Mouse (Mus musculus) stomach, embryonic 16.5 days (tissue): ENCODE measurements around the gene Usb1. TPM values are rescaled to one million over a fixed set of nuclear protein-coding genes. Genes with fewer than 3 reads are reported as not detected.
A peak's percentile ranks its signal among the peaks of the same experiment; 100 is the strongest.

ENCODE experiments used
- ATAC-seq: fragments of 200-750 bp; cut with Nextera tagmentation; 2 replicates; pipeline ENCODE4 v1.8.0; 2017; ENCODE audit warnings: moderate number of reproducible peaks, moderate TSS enrichment; ENCODE audit not compliant: insufficient read depth, low FRiP score
- H3K27ac ChIP-seq: fragments of 300-500 bp; sonication (generic); 2 replicates; pipeline ENCODE4 v1.5.1; 2014; ENCODE audit warnings: low read length
- H3K27me3 ChIP-seq: fragments of 300-500 bp; sonication (generic); 2 replicates; pipeline ENCODE4 v1.6.1; 2014; ENCODE audit warnings: low read length, control low read depth, mixed read lengths; ENCODE audit not compliant: control insufficient read depth, insufficient read depth
- H3K36me3 ChIP-seq: fragments of 300-500 bp; sonication (generic); 2 replicates; pipeline ENCODE4 v1.6.1; 2014; ENCODE audit warnings: low read length; ENCODE audit not compliant: control insufficient read depth, insufficient read depth
- H3K4me1 ChIP-seq: fragments of 300-500 bp; sonication (generic); 2 replicates; pipeline ENCODE4 v1.6.1; 2014; ENCODE audit warnings: low read length, control low read depth, mixed read lengths; ENCODE audit not compliant: control insufficient read depth, insufficient read depth
- H3K4me2 ChIP-seq: fragments of 300-500 bp; sonication (generic); 2 replicates; pipeline ENCODE4 v1.6.1; 2014; ENCODE audit warnings: low read depth, low read length, mixed read lengths
- H3K4me3 ChIP-seq: fragments of 300-500 bp; sonication (generic); replicated peaks from 2 replicates; pipeline ENCODE4 v1.5.1; 2014; ENCODE audit warnings: mild to moderate bottlenecking, low read length
- H3K9ac ChIP-seq: fragments of 300-500 bp; sonication (generic); 2 replicates; pipeline ENCODE4 v1.6.1; 2014; ENCODE audit warnings: low read length
- H3K9me3 ChIP-seq: fragments of 300-500 bp; sonication (generic); replicated peaks from 2 replicates; pipeline ENCODE4 v1.6.1; 2016; ENCODE audit warnings: low read length, control low read depth; ENCODE audit not compliant: control insufficient read depth
- WGBS: fragments of 180-500 bp; shearing (Covaris S2); extraction: QIAGEN DNeasy Blood & Tissue Kit; methylation state at CpG from one replicate; pipeline ENCODE4 v1.1.7; 2014; 5-methylcytosine and 5-hydroxymethylcytosine counted together
- polyA plus RNA-seq: library from polyadenylated mRNA; unstranded; fragments of >200 nt; fragmentation: Nextera tagmentation; extraction: Ambion mirVana; gene quantifications from 2 replicates; pipeline ENCODE4 v1.2.1, GENCODE M21; 2015

The Usb1 gene
- polyA plus RNA-seq, 1 experiment from 2014 or later: 38.7 TPM

GRCm38 (mm10) chr8:95313857-95314256 lies 18.2 kb upstream of the Usb1 start:
- no peaks in the 10 kb centered on the region for H3K9me3 ChIP-seq
- no peaks in the 10 kb centered on the region for H3K4me1 ChIP-seq
- no peak for ATAC-seq
- no peak overlapping the region for H3K9ac ChIP-seq
- no peak overlapping the region for H3K4me2 ChIP-seq
- H3K36me3 ChIP-seq: no peaks in the 10 kb centered on the region
- no peaks in the 10 kb centered on the region for H3K27me3 ChIP-seq
- H3K27ac ChIP-seq: no peak overlapping the region
- no peak overlapping the region for H3K4me3 ChIP-seq
- WGBS: 86% methylated on average over 6 of the region's 6 CpGs

- H3K36me3 ChIP-seq: no peaks in the 10 kb centered on the region
- H3K9me3 ChIP-seq: no peaks in the 10 kb centered on the region
- H3K9ac ChIP-seq: no peak overlapping the region
- no peak overlapping the region for H3K27ac ChIP-seq
- H3K4me1 ChIP-seq: no peaks in the 10 kb centered on the region
- ATAC-seq: no peak
- H3K4me2 ChIP-seq: no peak overlapping the region
- no peak overlapping the region for H3K4me3 ChIP-seq
- WGBS: 81% methylated on average over 2 of the region's 2 CpGs
- H3K27me3 ChIP-seq: no peaks in the 10 kb centered on the region
These were observed 17.4 kb upstream of the Usb1 start for GRCm38 (mm10) chr8:95314707-95315106.

- ATAC-seq: no peak
- Histone ChIP-seq H3K9me3 (no peaks in the 10 kb centered on the region), H3K4me3 (no peak overlapping the region), H3K4me1 (peaks cover 4% of the 10 kb centered on the region; the same call in 1 of the 2 replicates), H3K27me3 (no peaks in the 10 kb centered on the region), H3K27ac (no peak overlapping the region), H3K36me3 (no peaks in the 10 kb centered on the region), H3K9ac (no peak overlapping the region), H3K4me2 (no peak overlapping the region)
- WGBS: 96% methylated on average over 1 of the region's 1 CpGs
These were observed 16.7 kb upstream of the Usb1 start for GRCm38 (mm10) chr8:95315350-95315749.

GRCm38 (mm10) chr8:95320224-95321139 lies 11.6 kb upstream of the Usb1 start:
- H3K36me3 ChIP-seq: no peaks in the 10 kb centered on the region; the same call in 1 of the 2 replicates
- H3K4me3 ChIP-seq: peak overlapping the region; percentile 51
- no peaks in the 10 kb centered on the region for H3K9me3 ChIP-seq
- no peak overlapping the region for H3K27ac ChIP-seq
- no peaks in the 10 kb centered on the region for H3K27me3 ChIP-seq
- 2% methylated on average over 41 of the region's 41 CpGs for WGBS
- peak; percentile 82 for ATAC-seq
- peak overlapping the region; percentile 98 for H3K4me2 ChIP-seq
- H3K4me1 ChIP-seq: peaks cover 10% of the 10 kb centered on the region; the same call in 1 of the 2 replicates
- H3K9ac ChIP-seq: peak overlapping the region; percentile 64

GRCm38 (mm10) chr8:95323201-95323600 lies 8.9 kb upstream of the Usb1 start:
- ATAC-seq: no peak
- H3K36me3 ChIP-seq: peaks cover 7% of the 10 kb centered on the region
- 82% methylated on average over 3 of the region's 3 CpGs for WGBS

GRCm38 (mm10) chr8:95324646-95325045 lies 7.4 kb upstream of the Usb1 start:
- Histone ChIP-seq H3K4me2 (no peak overlapping the region), H3K9me3 (no peaks in the 10 kb centered on the region), H3K27me3 (no peaks in the 10 kb centered on the region), H3K27ac (no peak overlapping the region), H3K4me1 (peaks cover 10% of the 10 kb centered on the region; the same call in 1 of the 2 replicates), H3K9ac (no peak overlapping the region), H3K36me3 (peaks cover 20% of the 10 kb centered on the region), H3K4me3 (no peak overlapping the region)
- no peak for ATAC-seq
- 66% methylated on average over 5 of the region's 5 CpGs for WGBS

More at GRCm38 (mm10) chr8:95323201-95323600, 8.9 kb upstream of the Usb1 start:
- H3K27ac ChIP-seq: no peak overlapping the region
- H3K27me3 ChIP-seq: no peaks in the 10 kb centered on the region
- peaks cover 10% of the 10 kb centered on the region; the same call in 1 of the 2 replicates for H3K4me1 ChIP-seq
- H3K9me3 ChIP-seq: no peaks in the 10 kb centered on the region
- no peak overlapping the region for H3K4me2 ChIP-seq
- no peak overlapping the region for H3K4me3 ChIP-seq
- no peak overlapping the region for H3K9ac ChIP-seq

GRCm38 (mm10) chr8:95326822-95327221 lies 5.3 kb upstream of the Usb1 start:
- 84% methylated on average over 5 of the region's 5 CpGs for WGBS
- H3K27ac ChIP-seq: no peak overlapping the region
- ATAC-seq: no peak
- H3K4me1 ChIP-seq: peaks cover 12% of the 10 kb centered on the region
- no peaks in the 10 kb centered on the region for H3K27me3 ChIP-seq
- no peak overlapping the region for H3K9ac ChIP-seq
- no peak overlapping the region for H3K4me3 ChIP-seq
- H3K4me2 ChIP-seq: no peak overlapping the region
- H3K36me3 ChIP-seq: peaks cover 20% of the 10 kb centered on the region
- no peaks in the 10 kb centered on the region for H3K9me3 ChIP-seq

- no peaks in the 10 kb centered on the region for H3K27me3 ChIP-seq
- H3K4me3 ChIP-seq: no peak overlapping the region
- 91% methylated on average over 46 of the region's 46 CpGs for WGBS
- H3K9ac ChIP-seq: no peak overlapping the region
- peaks cover 20% of the 10 kb centered on the region for H3K36me3 ChIP-seq
- no peak overlapping the region for H3K4me2 ChIP-seq
- H3K9me3 ChIP-seq: no peaks in the 10 kb centered on the region
- H3K27ac ChIP-seq: no peak overlapping the region
- no peak for ATAC-seq
- H3K4me1 ChIP-seq: peaks cover 12% of the 10 kb centered on the region
These were observed 4.1 kb upstream of the Usb1 start for GRCm38 (mm10) chr8:95327866-95328465.

- peak overlapping the region; percentile 75 for H3K4me3 ChIP-seq
- no peak for ATAC-seq
- peak overlapping the region; percentile 94 for H3K9ac ChIP-seq
- H3K4me2 ChIP-seq: peak overlapping the region; percentile 91
- H3K27me3 ChIP-seq: no peaks in the 10 kb centered on the region
- no peak overlapping the region for H3K27ac ChIP-seq
- H3K4me1 ChIP-seq: peaks cover 12% of the 10 kb centered on the region
- H3K36me3 ChIP-seq: peaks cover 29% of the 10 kb centered on the region
- 45% methylated on average over 1 of the region's 1 CpGs for WGBS
- no peaks in the 10 kb centered on the region for H3K9me3 ChIP-seq
These were observed 1.7 kb upstream of the Usb1 start for GRCm38 (mm10) chr8:95330367-95330766.
